Mouse (Mus musculus) myocyte (in vitro differentiated cells): ENCODE measurements at regions not wholly inside any gene's neighbourhood (a gene's known extent, or its start where the extent isn't known, plus 50 kb on each side); places are given as distances from the start of the nearest gene placed in this dataset.

Experiments
- CEBPB ChIP-seq: IDR thresholded peaks from 2 replicates; pipeline ENCODE4 v1.6.1; 2011; ENCODE audit warnings: mild to moderate bottlenecking, moderate library complexity; ENCODE audit not compliant: poor library complexity, insufficient read depth, severe bottlenecking
- E2F4 ChIP-seq: IDR thresholded peaks from one replicate; pipeline ENCODE4 v1.6.1; 2011; ENCODE audit warnings: mild to moderate bottlenecking, control low read depth, moderate library complexity; ENCODE audit not compliant: insufficient read depth
- MAX ChIP-seq: IDR thresholded peaks from one replicate; pipeline ENCODE4 v1.6.1; 2011; ENCODE audit warnings: low read depth, mild to moderate bottlenecking, control low read depth
- MYOG ChIP-seq, 3 experiments: IDR thresholded peaks; one replicate each; pipeline ENCODE4 v1.6.1; 2011; ENCODE audit warnings: control low read depth in 2 of 3, low read depth in 2 of 3, mild to moderate bottlenecking in 2 of 3; ENCODE audit not compliant: insufficient read length in 2 of 3, control insufficient read depth in 1 of 3, insufficient read depth in 1 of 3
- POLR2A ChIP-seq: IDR thresholded peaks from one replicate; pipeline ENCODE4 v1.6.1; 2011; ENCODE audit warnings: low read depth, mild to moderate bottlenecking, control low read depth, moderate library complexity; ENCODE audit not compliant: insufficient read length
- POLR2AphosphoS2 ChIP-seq: IDR thresholded peaks from one replicate; pipeline ENCODE4 v1.6.1; 2011; ENCODE audit warnings: low read depth, control low read depth; ENCODE audit not compliant: insufficient read length
- REST ChIP-seq: IDR thresholded peaks from one replicate; pipeline ENCODE4 v1.6.1; 2011; ENCODE audit warnings: mild to moderate bottlenecking, control low read depth, moderate library complexity; ENCODE audit not compliant: insufficient read depth, insufficient read length
- TCF3 ChIP-seq: IDR thresholded peaks from one replicate; pipeline ENCODE4 v1.6.1; 2011; ENCODE audit warnings: low read depth, control low read depth; ENCODE audit not compliant: insufficient read length
- USF1 ChIP-seq: IDR thresholded peaks from one replicate; pipeline ENCODE4 v1.6.1; 2011; ENCODE audit warnings: low read depth, mild to moderate bottlenecking, control low read depth, moderate library complexity

DNA sequence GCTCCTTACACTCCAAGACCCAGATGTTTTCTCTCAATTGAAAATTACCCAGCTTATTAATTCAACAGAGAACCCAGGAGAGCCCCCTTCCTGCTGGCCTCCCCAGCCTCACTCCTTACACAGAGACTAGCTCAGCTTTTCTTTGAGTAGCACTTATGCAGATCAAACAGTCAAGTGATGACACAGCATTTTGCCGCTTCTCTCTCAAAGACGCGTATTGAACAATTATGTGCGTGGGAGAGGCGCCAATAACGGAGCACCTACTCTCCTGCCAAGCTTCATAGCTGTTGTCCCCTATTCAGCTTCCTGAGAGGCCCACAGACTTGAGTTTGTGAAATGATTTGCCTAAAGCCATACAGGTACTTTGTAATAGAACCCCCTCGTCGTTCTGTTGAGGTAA is 428.5 kb downstream of the Fut8 start:
- TF ChIP-seq E2F4 = no peak
- TF ChIP-seq POLR2A = no peak
- no peak for TF ChIP-seq CEBPB
- no peak for TF ChIP-seq MAX
- TF ChIP-seq MYOG (IDR thresholded peaks at IDR 0.05; ENCODE audit: control insufficient read depth in 1 of 3, insufficient read depth in 1 of 3, insufficient read length in 2 of 3, low read depth in 2 of 3) = no peak
- no peak for TF ChIP-seq USF1
- no peak for TF ChIP-seq REST
- no peak for TF ChIP-seq POLR2AphosphoS2
- no peak for TF ChIP-seq TCF3
